Mouse (Mus musculus) kidney, postnatal 0 days (tissue): ENCODE data around the gene Pi4ka. TPM values are rescaled to one million over a fixed set of nuclear protein-coding genes. Genes with fewer than 3 reads are reported as not detected.

Source experiments
- ATAC-seq: fragments of 200-750 bp; cut with Nextera tagmentation; replicated peaks from 2 replicates; pipeline ENCODE4 v1.8.0; 2017; ENCODE audit warnings: low read depth, moderate number of reproducible peaks, moderate TSS enrichment, moderate library complexity; ENCODE audit not compliant: low FRiP score
- DNase-seq: peaks from one replicate; pipeline ENCODE4 v3.0.0-alpha.2; 2016; ENCODE audit warnings: low spot score
- H3K27ac ChIP-seq: fragments of 300-500 bp; sonication (generic); 2 replicates; pipeline ENCODE4 v1.5.1; 2014; ENCODE audit warnings: mild to moderate bottlenecking
- H3K27me3 ChIP-seq: fragments of 300-500 bp; sonication (generic); 2 replicates; pipeline ENCODE4 v1.6.1; 2014; ENCODE audit warnings: low read length, mixed read lengths; ENCODE audit not compliant: insufficient read depth
- H3K36me3 ChIP-seq: fragments of 300-500 bp; sonication (generic); 2 replicates; pipeline ENCODE4 v1.6.1; 2014; ENCODE audit warnings: low read length, mixed read lengths; ENCODE audit not compliant: insufficient read depth
- H3K4me1 ChIP-seq: fragments of 300-500 bp; sonication (generic); replicated peaks from 2 replicates; pipeline ENCODE4 v1.6.1; 2014; ENCODE audit warnings: antibody characterized with exemption, low read length, mixed read lengths; ENCODE audit not compliant: insufficient read depth
- H3K4me2 ChIP-seq: fragments of 300-500 bp; sonication (generic); 2 replicates; pipeline ENCODE4 v1.6.1; 2014; ENCODE audit warnings: mild to moderate bottlenecking, low read length, moderate library complexity, mixed read lengths
- H3K4me3 ChIP-seq: fragments of 300-500 bp; sonication (generic); replicated peaks from 2 replicates; pipeline ENCODE4 v1.5.1; 2014; ENCODE audit warnings: low read depth, low read length
- H3K9ac ChIP-seq: fragments of 300-500 bp; sonication (generic); 2 replicates; pipeline ENCODE4 v1.6.1; 2014; ENCODE audit warnings: low read depth, low read length
- H3K9me3 ChIP-seq: fragments of 300-500 bp; sonication (generic); replicated peaks from 2 replicates; pipeline ENCODE4 v1.6.1; 2016; ENCODE audit warnings: low read length, inconsistent platforms, mixed read lengths
- CTCF ChIP-seq: IDR thresholded peaks from 2 replicates; pipeline ENCODE4 v1.5.1; 2016; ENCODE audit warnings: antibody characterized with exemption, low read depth, mild to moderate bottlenecking, moderate library complexity
- WGBS: fragments of 180-500 bp; shearing (Covaris S2); extraction: QIAGEN DNeasy Blood & Tissue Kit; methylation state at CpG from one replicate; pipeline ENCODE4 v1.1.7; 2014; 5-methylcytosine and 5-hydroxymethylcytosine counted together
- polyA plus RNA-seq: library from polyadenylated mRNA; unstranded; fragments of >200 nt; fragmentation: Nextera tagmentation; extraction: Ambion mirVana; gene quantifications from 2 replicates; pipeline ENCODE4 v1.2.1, GENCODE M21; 2015

The Pi4ka gene
- polyA plus RNA-seq, 1 experiment from 2014 or later = 27.3 TPM

- H3K9me3 ChIP-seq = no peaks in the 10 kb centered on the region
- H3K27me3 ChIP-seq = no peaks in the 10 kb centered on the region
- H3K9ac ChIP-seq = no peak overlapping the region
- 78% methylated on average over 2 of the region's 2 CpGs for WGBS
- H3K4me1 ChIP-seq = no peaks in the 10 kb centered on the region
- DNase-seq (no peak), ATAC-seq (no peak)
- H3K4me2 ChIP-seq = no peak overlapping the region
- no peak for TF ChIP-seq CTCF
- no peak overlapping the region for H3K4me3 ChIP-seq
- no peak overlapping the region for H3K27ac ChIP-seq
- H3K36me3 ChIP-seq = peaks cover 11% of the 10 kb centered on the region; the same call in 1 of the 2 replicates
Observed at GRCm38 (mm10) chr16:17340705-17341104, 65.4 kb downstream of the Pi4ka start.

- WGBS = 83% methylated on average over 7 of the region's 7 CpGs
- no peaks in the 10 kb centered on the region for H3K4me1 ChIP-seq
- no peak overlapping the region for H3K4me2 ChIP-seq
- H3K36me3 ChIP-seq = peaks cover 11% of the 10 kb centered on the region; the same call in 1 of the 2 replicates
- H3K4me3 ChIP-seq = no peak overlapping the region
- H3K9me3 ChIP-seq = no peaks in the 10 kb centered on the region
- ATAC-seq (no peak), DNase-seq (no peak)
- H3K27me3 ChIP-seq = no peaks in the 10 kb centered on the region
- no peak overlapping the region for H3K9ac ChIP-seq
- TF ChIP-seq CTCF = no peak
- H3K27ac ChIP-seq = no peak overlapping the region
Observed at GRCm38 (mm10) chr16:17339701-17340100, 66.4 kb downstream of the Pi4ka start.

GRCm38 (mm10) chr16:17336089-17336488, 70.0 kb downstream of the Pi4ka start:
- 57% methylated on average over 1 of the region's 1 CpGs for WGBS

GRCm38 (mm10) chr16:17334574-17334973, 71.5 kb downstream of the Pi4ka start:
- no peak for ATAC-seq
- no peak overlapping the region for H3K9ac ChIP-seq
- H3K36me3 ChIP-seq = 0 out of 2 replicates have a peak, but pooled peaks cover 7% of the 10 kb centered on the region
- H3K9me3 ChIP-seq = no peaks in the 10 kb centered on the region
- no peak for TF ChIP-seq CTCF
- H3K27me3 ChIP-seq = no peaks in the 10 kb centered on the region
- no peak overlapping the region for H3K4me2 ChIP-seq
- no peak for DNase-seq
- H3K27ac ChIP-seq = no peak overlapping the region
- no peak overlapping the region for H3K4me3 ChIP-seq
- H3K4me1 ChIP-seq = no peaks in the 10 kb centered on the region

More at GRCm38 (mm10) chr16:17336089-17336488, 70.0 kb downstream of the Pi4ka start:
- Histone ChIP-seq H3K27ac (no peak overlapping the region), H3K27me3 (no peaks in the 10 kb centered on the region), H3K4me1 (no peaks in the 10 kb centered on the region), H3K4me2 (no peak overlapping the region), H3K9me3 (no peaks in the 10 kb centered on the region), H3K36me3 (0 out of 2 replicates have a peak, but pooled peaks cover 7% of the 10 kb centered on the region), H3K4me3 (no peak overlapping the region), H3K9ac (no peak overlapping the region)
- no peak for ATAC-seq
- TF ChIP-seq CTCF = no peak
- no peak for DNase-seq

- WGBS = 88% methylated on average over 5 of the region's 5 CpGs
- no peak overlapping the region for H3K9ac ChIP-seq
- H3K4me3 ChIP-seq = no peak overlapping the region
- H3K27me3 ChIP-seq = no peaks in the 10 kb centered on the region
- H3K4me1 ChIP-seq = no peaks in the 10 kb centered on the region
- 0 out of 2 replicates have a peak, but pooled peaks cover 7% of the 10 kb centered on the region for H3K36me3 ChIP-seq
- H3K9me3 ChIP-seq = no peaks in the 10 kb centered on the region
- no peak for TF ChIP-seq CTCF
- DNase-seq (no peak), ATAC-seq (no peak)
- H3K27ac ChIP-seq = no peak overlapping the region
- H3K4me2 ChIP-seq = no peak overlapping the region
Observed at GRCm38 (mm10) chr16:17331855-17332254, 74.3 kb downstream of the Pi4ka start.

- Histone ChIP-seq H3K4me3 (no peak within 1 kb of the TSS), H3K4me2 (no peak within 1 kb of the TSS), H3K4me1 (no peaks in the 10 kb centered on the region), H3K9me3 (no peaks in the 10 kb centered on the region), H3K27ac (no peak within 1 kb of the TSS), H3K9ac (no peak within 1 kb of the TSS), H3K27me3 (no peaks in the 10 kb centered on the region), H3K36me3 (0 out of 2 replicates have a peak, but pooled peaks cover 4% of the 10 kb centered on the region)
- TF ChIP-seq CTCF = no peak
- no peak for ATAC-seq
- 86% methylated on average over 2 of the region's 2 CpGs for WGBS
- no peak for DNase-seq
Observed at GRCm38 (mm10) chr16:17331116-17331515, 75.0 kb downstream of the Pi4ka start, which contains the start of gene Serpind1. Serpind1 (plus strand) TSS chr16:17331371.

- H3K9me3 ChIP-seq = no peaks in the 10 kb centered on the region
- H3K36me3 ChIP-seq = no peaks in the 10 kb centered on the region; the same call in 1 of the 2 replicates
- H3K27me3 ChIP-seq = no peaks in the 10 kb centered on the region
- H3K4me1 ChIP-seq = no peaks in the 10 kb centered on the region
- no peak overlapping the region for H3K4me3 ChIP-seq
- WGBS = 76% methylated on average over 1 of the region's 1 CpGs
- H3K9ac ChIP-seq = no peak overlapping the region
- DNase-seq = no peak
- no peak overlapping the region for H3K4me2 ChIP-seq
- TF ChIP-seq CTCF = no peak
- H3K27ac ChIP-seq = no peak overlapping the region
- no peak for ATAC-seq
Observed at GRCm38 (mm10) chr16:17329848-17330570, 76.1 kb downstream of the Pi4ka start.
